Mouse (Mus musculus) stomach, embryonic 14.5 days (tissue): ENCODE data around the gene Rab26. TPM values are rescaled to one million over a fixed set of nuclear protein-coding genes. Genes with fewer than 3 reads are reported as not detected.

Experiments
- ATAC-seq: fragments of 200-750 bp; cut with Nextera tagmentation; 2 replicates; pipeline ENCODE4 v1.8.0; 2017; ENCODE audit warnings: low read depth, moderate TSS enrichment; ENCODE audit not compliant: insufficient number of reproducible peaks, insufficient read depth, low FRiP score
- H3K27ac ChIP-seq: fragments of 300-500 bp; sonication (generic); 2 replicates; pipeline ENCODE4 v1.5.1; 2014; ENCODE audit warnings: mild to moderate bottlenecking, low read length, moderate library complexity, mixed read lengths
- H3K27me3 ChIP-seq: fragments of 300-500 bp; sonication (generic); 2 replicates; pipeline ENCODE4 v1.6.1; 2014; ENCODE audit warnings: low read length, control low read depth, mixed read lengths; ENCODE audit not compliant: control insufficient read depth, insufficient read depth
- H3K36me3 ChIP-seq: fragments of 300-500 bp; sonication (generic); 2 replicates; pipeline ENCODE4 v1.6.1; 2014; ENCODE audit warnings: mild to moderate bottlenecking, control low read depth, low read length, moderate library complexity, mixed read lengths; ENCODE audit not compliant: control insufficient read depth, insufficient read depth
- H3K4me1 ChIP-seq: fragments of 300-500 bp; sonication (generic); 2 replicates; pipeline ENCODE4 v1.6.1; 2014; ENCODE audit warnings: low read length, control low read depth, mixed read lengths; ENCODE audit not compliant: control insufficient read depth, insufficient read depth
- H3K4me2 ChIP-seq: fragments of 300-500 bp; sonication (generic); replicated peaks from 2 replicates; pipeline ENCODE4 v1.6.1; 2014; ENCODE audit warnings: low read depth, low read length, control low read depth
- H3K4me3 ChIP-seq: fragments of 300-500 bp; sonication (generic); 2 replicates; pipeline ENCODE4 v1.5.1; 2014; ENCODE audit warnings: low read depth, low read length, control low read depth
- H3K9ac ChIP-seq: fragments of 300-500 bp; sonication (generic); replicated peaks from 2 replicates; pipeline ENCODE4 v1.6.1; 2014; ENCODE audit warnings: low read depth, mild to moderate bottlenecking, control low read depth, low read length, moderate library complexity, mixed read lengths
- H3K9me3 ChIP-seq: fragments of 300-500 bp; sonication (generic); 2 replicates; pipeline ENCODE4 v1.6.1; 2016; ENCODE audit warnings: low read depth, low read length, control low read depth; ENCODE audit not compliant: control insufficient read depth
- WGBS: fragments of 180-500 bp; shearing (Covaris S2); extraction: QIAGEN DNeasy Blood & Tissue Kit; methylation state at CpG from one replicate; pipeline ENCODE4 v1.1.7; 2014; 5-methylcytosine and 5-hydroxymethylcytosine counted together
- polyA plus RNA-seq: library from polyadenylated mRNA; unstranded; fragments of >200 nt; fragmentation: Nextera tagmentation; extraction: Ambion mirVana; gene quantifications from 2 replicates; pipeline ENCODE4 v1.2.1, GENCODE M21; 2014

Gene Rab26
- polyA plus RNA-seq = 3.0 and 3.2 TPM in 2 replicates

DNA sequence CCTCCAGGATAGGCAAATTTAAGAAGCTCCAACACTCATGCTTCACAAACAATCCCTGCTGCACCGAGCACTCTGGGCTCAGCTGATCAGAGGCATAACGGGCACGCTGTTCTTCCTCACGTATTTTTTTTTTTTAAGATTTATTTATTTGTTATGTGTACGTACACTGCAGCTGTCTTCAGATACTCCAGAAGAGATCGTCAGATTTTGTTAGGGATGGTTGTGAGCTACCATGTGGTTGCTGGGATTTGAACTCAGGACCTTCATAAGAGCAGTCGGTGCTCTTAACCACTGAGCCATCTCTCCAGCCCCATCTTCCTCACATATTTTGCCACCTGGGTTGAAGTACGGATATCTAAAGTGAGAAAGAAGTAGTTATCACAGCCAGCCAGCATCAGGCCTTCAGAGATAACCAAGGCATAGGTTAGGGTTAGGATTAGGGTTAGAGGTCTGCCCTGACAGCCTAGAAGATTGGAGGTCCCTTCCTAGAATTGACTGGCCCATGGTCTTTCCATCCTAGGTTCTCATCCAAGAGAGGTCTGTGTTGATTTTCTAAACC, at the start of gene Rab26:
TSS of gene Rab26 (minus strand) at position 51 of the 559 bp plus-strand sequence.
- no peaks in the 10 kb centered on the region for H3K27me3 ChIP-seq
- ATAC-seq = no peak
- 86% methylated on average over 8 of the region's 8 CpGs for WGBS
- H3K36me3 ChIP-seq = peaks cover 14% of the 10 kb centered on the region; the same call in 1 of the 2 replicates
- no peaks in the 10 kb centered on the region for H3K9me3 ChIP-seq
- peaks cover 20% of the 10 kb centered on the region for H3K4me1 ChIP-seq
- H3K27ac ChIP-seq = no peak within 1 kb of the TSS
- H3K4me2 ChIP-seq = peak within 1 kb of the TSS; percentile 66
- H3K9ac ChIP-seq = peak within 1 kb of the TSS; percentile 18; the same call in 1 of the 2 replicates
- H3K4me3 ChIP-seq = peak within 1 kb of the TSS; percentile 29; the same call in 1 of the 2 replicates

DNA sequence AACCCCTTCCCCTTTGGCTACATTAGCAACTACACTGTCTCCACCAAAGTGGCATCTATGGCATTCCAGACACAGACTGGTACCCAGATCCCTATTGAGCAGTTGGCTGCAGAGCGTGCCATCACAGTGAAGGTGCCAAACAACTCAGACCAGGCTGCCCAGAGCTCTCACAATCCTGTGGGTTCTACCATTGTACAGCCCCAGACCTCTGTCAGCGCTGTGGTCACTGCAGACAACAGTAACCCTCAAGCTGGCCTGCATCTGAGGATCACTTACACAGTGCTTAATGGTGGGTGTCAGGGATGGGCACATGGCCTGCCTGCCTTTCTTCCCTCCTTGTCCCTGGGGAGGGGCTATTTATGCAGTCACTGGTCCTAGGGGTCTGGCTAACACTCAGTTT, 46.3 kb upstream of the Rab26 start:
- no peak for ATAC-seq
- Histone ChIP-seq H3K4me3 (no peak overlapping the region), H3K4me1 (no peaks in the 10 kb centered on the region), H3K36me3 (peaks cover 84% of the 10 kb centered on the region), H3K9me3 (no peaks in the 10 kb centered on the region), H3K27me3 (no peaks in the 10 kb centered on the region), H3K27ac (no peak overlapping the region), H3K4me2 (no peak overlapping the region), H3K9ac (no peak overlapping the region)
- WGBS = 98% methylated on average over 2 of the region's 2 CpGs

DNA sequence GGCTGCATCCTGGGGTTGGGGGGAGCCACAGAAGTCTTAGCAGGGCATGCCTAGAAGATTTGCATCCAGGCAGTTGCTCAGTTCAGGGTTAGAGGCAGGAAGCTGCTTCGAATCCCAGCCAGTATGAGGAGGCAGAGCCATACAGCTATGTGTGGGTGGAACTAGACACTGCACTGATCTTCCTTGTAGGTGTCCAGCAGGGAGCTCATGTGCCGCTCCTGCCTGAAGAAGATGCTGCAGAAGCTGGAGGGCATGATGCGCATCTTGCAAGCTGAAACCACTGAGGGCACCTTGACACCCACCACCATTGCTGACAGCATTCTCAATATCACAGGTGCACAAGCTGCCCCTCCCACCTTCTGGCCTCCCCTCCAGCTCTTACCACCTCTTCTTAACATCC, 45.5 kb upstream of the Rab26 start:
- Histone ChIP-seq H3K4me1 (no peaks in the 10 kb centered on the region), H3K27ac (no peak overlapping the region), H3K9me3 (no peaks in the 10 kb centered on the region), H3K27me3 (no peaks in the 10 kb centered on the region), H3K9ac (no peak overlapping the region), H3K4me2 (no peak overlapping the region), H3K4me3 (no peak overlapping the region), H3K36me3 (peaks cover 88% of the 10 kb centered on the region)
- ATAC-seq = no peak
- WGBS = 90% methylated on average over 3 of the region's 3 CpGs

DNA sequence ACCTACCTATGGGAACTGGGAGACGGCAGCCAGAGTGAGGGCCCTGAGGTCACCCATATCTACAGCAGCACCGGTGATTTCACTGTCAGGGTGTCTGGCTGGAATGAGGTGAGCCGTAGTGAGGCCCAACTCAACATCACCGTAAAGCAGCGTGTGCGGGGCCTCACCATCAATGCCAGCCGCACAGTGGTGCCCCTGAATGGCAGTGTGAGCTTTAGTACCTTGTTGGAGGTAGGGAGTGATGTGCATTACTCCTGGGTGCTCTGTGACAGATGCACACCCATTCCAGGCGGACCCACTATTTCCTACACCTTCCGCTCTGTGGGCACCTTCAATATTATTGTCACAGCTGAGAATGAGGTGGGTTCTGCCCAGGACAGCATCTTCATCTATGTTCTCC, 39.8 kb upstream of the Rab26 start:
- no peak for ATAC-seq
- H3K4me2 ChIP-seq = no peak overlapping the region
- H3K9ac ChIP-seq = no peak overlapping the region
- H3K27me3 ChIP-seq = no peaks in the 10 kb centered on the region
- WGBS = 96% methylated on average over 9 of the region's 9 CpGs
- no peak overlapping the region for H3K4me3 ChIP-seq
- no peak overlapping the region for H3K27ac ChIP-seq
- H3K36me3 ChIP-seq = peaks cover 75% of the 10 kb centered on the region
- no peaks in the 10 kb centered on the region for H3K9me3 ChIP-seq
- no peaks in the 10 kb centered on the region for H3K4me1 ChIP-seq

DNA sequence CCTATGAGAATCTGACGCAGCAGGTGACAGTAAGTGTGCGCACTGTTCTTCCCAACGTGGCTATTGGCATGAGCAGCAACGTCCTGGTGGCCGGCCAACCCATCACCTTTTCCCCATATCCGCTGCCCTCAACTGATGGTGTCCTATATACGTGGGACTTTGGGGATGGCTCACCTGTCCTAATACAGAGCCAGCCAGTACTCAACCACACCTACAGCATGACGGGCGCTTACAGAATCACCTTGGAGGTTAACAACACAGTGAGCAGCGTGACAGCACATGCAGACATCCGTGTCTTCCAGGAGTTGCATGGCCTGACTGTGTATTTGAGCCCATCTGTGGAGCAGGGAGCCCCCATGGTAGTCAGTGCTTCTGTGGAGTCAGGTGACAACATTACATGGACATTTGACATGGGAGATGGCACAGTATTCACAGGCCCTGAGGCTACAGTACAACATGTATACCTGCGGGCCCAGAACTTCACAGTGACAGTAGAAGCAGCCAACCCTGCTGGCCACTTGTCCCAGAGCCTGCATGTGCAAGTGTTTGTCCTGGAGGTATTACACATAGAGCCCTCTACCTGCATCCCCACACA, 38.7 kb upstream of the Rab26 start:
- no peak overlapping the region for H3K4me2 ChIP-seq
- no peak overlapping the region for H3K9ac ChIP-seq
- no peak overlapping the region for H3K27ac ChIP-seq
- no peaks in the 10 kb centered on the region for H3K4me1 ChIP-seq
- H3K9me3 ChIP-seq = no peaks in the 10 kb centered on the region
- H3K4me3 ChIP-seq = no peak overlapping the region
- no peak for ATAC-seq
- peaks cover 64% of the 10 kb centered on the region for H3K36me3 ChIP-seq
- WGBS = 92% methylated on average over 12 of the region's 12 CpGs
- no peaks in the 10 kb centered on the region for H3K27me3 ChIP-seq

DNA sequence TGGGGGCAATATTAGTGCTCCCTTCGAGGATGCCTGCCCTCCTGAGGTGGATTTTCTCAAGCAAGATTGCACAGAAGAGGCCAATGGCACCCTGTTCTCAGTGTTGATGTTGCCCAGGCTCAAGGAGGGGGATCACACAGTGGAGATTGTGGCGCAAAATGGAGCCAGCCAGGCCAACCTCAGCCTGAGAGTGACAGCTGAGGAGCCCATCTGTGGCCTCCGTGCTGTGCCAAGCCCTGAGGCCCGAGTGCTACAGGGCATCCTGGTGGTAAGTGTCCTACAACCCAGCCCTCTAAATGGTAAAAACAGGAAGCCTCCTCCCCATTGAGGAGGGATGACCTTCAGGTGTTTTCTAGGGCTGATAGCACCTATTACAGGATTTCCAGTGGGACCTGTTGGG, 35.8 kb upstream of the Rab26 start:
- H3K9me3 ChIP-seq = no peaks in the 10 kb centered on the region
- no peak overlapping the region for H3K4me3 ChIP-seq
- H3K4me2 ChIP-seq = no peak overlapping the region
- H3K27ac ChIP-seq = no peak overlapping the region
- no peaks in the 10 kb centered on the region for H3K27me3 ChIP-seq
- peaks cover 9% of the 10 kb centered on the region; the same call in 1 of the 2 replicates for H3K4me1 ChIP-seq
- WGBS = 90% methylated on average over 4 of the region's 4 CpGs
- H3K9ac ChIP-seq = no peak overlapping the region
- ATAC-seq = no peak
- peaks cover 46% of the 10 kb centered on the region for H3K36me3 ChIP-seq

DNA sequence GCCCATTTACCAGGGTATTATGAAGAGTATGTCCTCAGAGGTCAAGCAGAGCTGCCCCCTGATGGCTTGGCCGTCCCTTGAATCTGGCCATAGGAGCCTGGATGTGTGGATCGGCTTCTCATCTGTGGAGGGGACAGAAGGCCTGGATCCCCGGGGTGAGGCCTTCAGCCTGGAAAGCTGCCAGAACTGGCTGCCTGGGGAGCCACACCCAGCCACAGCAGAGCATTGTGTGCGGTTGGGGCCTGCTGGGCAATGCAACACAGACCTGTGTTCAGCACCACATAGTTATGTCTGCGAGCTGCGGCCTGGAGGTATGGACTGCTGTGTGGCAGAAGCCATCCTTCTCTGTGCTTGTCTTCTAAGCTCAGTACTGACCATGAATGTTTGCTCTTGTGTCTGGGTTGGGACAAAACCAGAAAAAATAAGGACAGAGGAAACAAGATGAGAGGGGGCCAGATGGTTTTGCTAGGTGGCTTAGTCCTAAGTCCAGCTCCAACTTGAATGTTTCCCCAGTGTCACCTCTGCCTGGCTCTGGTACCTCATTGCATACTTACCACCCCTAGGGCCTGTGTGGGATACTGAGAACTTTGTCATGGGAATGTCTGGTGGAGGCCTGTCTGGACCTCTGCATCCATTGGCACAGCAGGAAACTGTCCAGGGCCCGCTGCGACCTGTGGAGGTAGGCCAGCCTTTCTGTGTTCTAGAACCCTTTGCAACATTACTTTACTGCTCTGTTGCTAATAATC, 33.2 kb upstream of the Rab26 start:
- ATAC-seq = peak; percentile 60; the same call in 1 of the 2 replicates
- Histone ChIP-seq H3K4me2 (no peak overlapping the region), H3K27me3 (no peaks in the 10 kb centered on the region), H3K4me1 (peaks cover 9% of the 10 kb centered on the region; the same call in 1 of the 2 replicates), H3K9me3 (no peaks in the 10 kb centered on the region), H3K9ac (no peak overlapping the region), H3K36me3 (peaks cover 25% of the 10 kb centered on the region), H3K4me3 (no peak overlapping the region), H3K27ac (peak overlapping the region; percentile 66; the same call in 1 of the 2 replicates)
- WGBS = 65% methylated on average over 8 of the region's 8 CpGs

DNA sequence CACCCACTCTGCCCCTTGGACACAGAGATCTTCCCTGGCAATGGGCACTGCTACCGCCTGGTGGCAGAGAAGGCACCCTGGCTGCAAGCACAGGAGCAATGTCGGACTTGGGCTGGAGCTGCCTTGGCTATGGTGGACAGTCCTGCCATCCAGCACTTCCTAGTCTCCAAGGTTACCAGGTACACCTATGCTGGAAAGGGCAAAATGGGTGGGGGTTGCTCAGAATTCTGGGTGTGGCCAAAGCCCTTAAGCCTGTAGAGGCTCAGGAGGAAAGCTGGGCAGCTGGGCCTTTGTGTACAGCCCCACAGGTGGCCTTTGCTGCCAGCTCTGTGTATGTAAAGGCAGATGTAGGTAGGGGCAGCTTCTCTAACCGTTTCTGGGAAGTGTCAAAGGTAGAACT, 31.8 kb upstream of the Rab26 start:
- peaks cover 14% of the 10 kb centered on the region for H3K36me3 ChIP-seq

More for the DNA sequence above, 31.8 kb upstream of the Rab26 start:
- H3K27me3 ChIP-seq = no peaks in the 10 kb centered on the region
- H3K9me3 ChIP-seq = no peaks in the 10 kb centered on the region
- peak; percentile 51 for ATAC-seq
- H3K4me3 ChIP-seq = no peak overlapping the region
- WGBS = 76% methylated on average over 3 of the region's 3 CpGs
- no peak overlapping the region for H3K4me2 ChIP-seq
- no peak overlapping the region for H3K27ac ChIP-seq
- H3K4me1 ChIP-seq = peaks cover 9% of the 10 kb centered on the region; the same call in 1 of the 2 replicates
- H3K9ac ChIP-seq = no peak overlapping the region
